Mouse (Mus musculus) stomach, postnatal 0 days (tissue): Measurements from ENCODE around the gene Ccdc92b.

Experiments
- CTCF ChIP-seq: IDR thresholded peaks from 2 replicates; pipeline ENCODE4 v1.5.1; 2016; ENCODE audit warnings: antibody characterized with exemption, low read depth, mild to moderate bottlenecking, moderate library complexity
- EP300 ChIP-seq: optimal IDR thresholded peaks from 2 replicates; pipeline ENCODE3; 2016; ENCODE audit warnings: antibody characterized with exemption

DNA sequence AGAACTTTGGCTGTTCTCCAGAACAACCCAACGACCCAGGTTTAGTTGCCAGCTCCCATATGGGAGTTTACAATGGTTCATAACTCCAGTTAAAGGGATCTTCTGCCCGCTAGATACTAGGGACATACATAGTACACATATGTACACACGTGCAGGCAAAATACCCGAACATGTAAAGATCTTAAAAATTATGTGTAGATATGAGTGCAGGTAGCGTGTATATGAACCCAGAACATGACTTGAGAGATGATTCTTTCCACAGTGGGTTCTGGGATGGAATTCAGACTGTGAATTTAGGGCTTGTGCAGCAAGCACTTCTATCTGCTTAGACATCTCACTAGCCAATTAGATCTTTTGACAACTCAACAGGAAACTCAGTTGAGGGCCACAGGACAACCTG lies 52.4 kb downstream of the Ccdc92b start:
- no peak for TF ChIP-seq CTCF
- TF ChIP-seq EP300, result no peak
